Mouse (Mus musculus): Measurements from ENCODE around the gene Fank1.

- TF ChIP-seq CTCF (IDR thresholded peaks at IDR 0.05; ENCODE audit: control insufficient read depth, insufficient read depth, insufficient read length) (no peak), MAX (IDR thresholded peaks at IDR 0.05) (no peak), USF1 (IDR thresholded peaks at IDR 0.05; ENCODE audit: low read depth) (no peak), MYOG (IDR thresholded peaks at IDR 0.05; ENCODE audit: control insufficient read depth, extremely low read depth, insufficient read length) (no peak), CEBPB (IDR thresholded peaks at IDR 0.05; ENCODE audit: low read depth) (no peak), FOSL1 (IDR thresholded peaks at IDR 0.05; ENCODE audit: insufficient read depth, low read length, poor library complexity, severe bottlenecking) (no peak), MYOD1 (IDR thresholded peaks at IDR 0.05; ENCODE audit: control insufficient read depth, insufficient read length, low read depth) (no peak)
Measured at GRCm38 (mm10) chr7:133916230-133916629, 139.6 kb downstream of the Fank1 start.
